Mouse (Mus musculus) layer of hippocampus, postnatal 25 days (tissue): ENCODE data around the gene Ebf4. TPM values are rescaled to one million over a fixed set of nuclear protein-coding genes. Genes with fewer than 3 reads are reported as not detected.

Experiments used
- DNase-seq, 2 experiments: peaks; one replicate each; pipeline ENCODE4 v3.0.0; 2022; ENCODE audit warnings: mixed read lengths in 2 of 2, low spot score in 1 of 2; ENCODE audit errors: extremely low spot score in 1 of 2
- total RNA-seq, 2 experiments: library from RNA; stranded (reverse); gene quantifications; 2 replicates each; pipeline ENCODE4 v1.2.3; 2021

Gene Ebf4
- total RNA-seq, 2 experiments from 2014 or later, result 9.3 to 13.6 TPM

GRCm38 (mm10) chr2:130294218-130294935, 592 bp upstream of the Ebf4 start:
- DNase-seq, result no peak

DNA sequence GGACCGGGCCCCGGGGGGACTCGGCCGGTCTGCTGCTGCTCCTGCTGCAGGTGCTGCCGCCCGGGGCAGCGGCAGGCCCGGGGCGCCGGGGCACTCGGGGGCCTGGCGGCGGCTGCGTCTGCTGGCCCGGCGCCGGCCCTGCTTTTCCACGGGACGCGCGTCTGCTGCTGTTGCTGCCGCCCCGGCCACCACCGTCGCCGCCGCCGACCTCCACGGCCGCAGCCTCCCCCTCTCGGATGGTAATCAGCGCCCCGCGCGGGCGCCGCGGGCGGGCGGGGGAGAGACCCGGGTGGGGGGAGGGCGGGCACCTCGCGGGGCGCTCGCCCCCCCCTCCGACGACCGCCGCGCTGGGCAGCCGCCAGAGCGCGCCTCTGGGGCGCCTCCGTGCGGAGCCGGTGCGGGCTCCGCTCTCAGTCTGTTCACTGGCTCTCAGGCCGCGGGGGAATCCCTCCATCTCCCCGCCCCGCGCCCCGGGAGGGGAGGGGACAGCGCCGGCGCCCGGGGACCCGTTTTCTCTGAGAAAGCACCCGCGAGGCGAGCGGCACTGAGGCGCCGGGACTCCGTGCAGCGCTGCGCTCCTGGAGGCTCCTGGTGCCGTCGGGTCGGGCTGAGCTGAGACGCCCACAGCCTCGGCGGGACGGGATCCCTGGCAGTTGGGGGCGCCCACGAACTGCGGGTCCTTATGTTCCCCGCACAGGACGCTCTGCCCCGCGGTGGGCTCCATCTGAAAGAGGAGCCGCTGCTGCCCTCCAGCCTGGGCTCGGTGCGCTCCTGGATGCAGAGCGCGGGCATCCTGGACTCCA, 563 bp downstream of the Ebf4 start:
- DNase-seq, result peak; percentile 43 to 60

DNA sequence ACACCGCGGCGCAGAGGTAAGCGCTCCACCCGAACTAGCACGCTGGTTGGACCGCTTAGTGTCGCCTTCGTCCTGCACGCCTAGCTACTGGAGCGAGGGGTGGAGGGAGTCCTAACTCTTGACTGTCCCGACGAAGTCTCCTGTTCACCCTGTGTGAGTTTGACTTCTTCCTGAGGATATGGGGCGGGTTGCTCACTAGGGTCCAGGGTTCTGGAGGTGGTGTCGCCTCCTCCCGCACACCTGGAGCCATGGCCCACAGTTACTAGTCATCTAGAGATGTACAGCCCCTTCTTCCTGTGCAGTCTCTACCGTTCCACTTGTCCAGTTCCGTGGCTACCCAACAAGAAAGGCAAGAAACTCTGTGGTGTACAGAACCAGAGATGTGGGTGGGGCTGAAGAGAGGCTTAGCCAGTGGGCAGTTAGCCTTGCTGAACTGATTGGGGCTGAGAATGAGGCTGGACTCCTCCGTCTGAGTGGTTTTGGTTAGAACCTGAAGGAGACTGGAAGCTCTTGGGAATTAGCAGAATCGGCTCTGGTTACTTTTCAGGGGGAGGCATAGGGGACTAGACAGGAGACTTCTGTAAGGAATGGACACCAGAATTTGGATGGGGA, 1.3 kb downstream of the Ebf4 start:
- DNase-seq, result no peak

DNA sequence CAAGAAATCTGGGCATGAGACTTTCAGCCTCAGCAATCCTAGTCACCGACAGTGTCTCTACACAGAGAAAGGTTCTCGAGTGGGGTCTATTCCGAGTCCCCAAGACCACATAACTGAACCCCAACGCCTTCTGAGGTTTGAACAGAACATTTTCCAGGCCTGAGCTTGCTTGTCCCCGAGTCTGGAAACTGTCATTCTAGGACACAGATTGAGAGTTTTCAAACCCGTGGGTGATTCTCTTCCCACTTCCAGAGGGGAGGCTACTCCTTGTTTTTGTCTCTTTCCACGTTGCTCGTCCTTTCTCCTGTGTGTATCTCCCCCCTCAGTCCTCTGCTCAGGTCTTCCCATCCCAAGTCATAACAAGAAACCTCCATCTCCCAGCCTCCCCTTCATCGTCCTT, 2.6 kb downstream of the Ebf4 start:
- DNase-seq, result no peak

DNA sequence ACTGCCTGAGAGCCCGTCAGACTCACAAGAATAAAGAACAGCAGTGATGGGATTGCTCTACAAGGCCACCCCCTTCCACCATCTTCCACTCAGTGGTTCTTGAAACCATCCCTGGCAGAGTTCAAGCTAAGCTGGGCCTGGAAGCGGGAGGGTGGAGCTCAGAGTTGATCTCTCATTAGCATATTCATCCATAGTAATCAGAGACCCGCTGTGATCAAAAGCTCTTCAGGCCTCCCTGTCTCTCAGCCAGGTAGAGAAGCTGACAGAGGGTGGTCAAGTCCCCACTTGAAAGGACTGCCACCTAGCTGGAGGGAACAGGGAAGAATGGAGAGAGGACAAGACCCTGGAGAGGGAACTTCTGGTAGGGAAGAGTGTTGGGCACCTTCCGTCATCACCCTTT, 8.0 kb downstream of the Ebf4 start:
- DNase-seq, result no peak

DNA sequence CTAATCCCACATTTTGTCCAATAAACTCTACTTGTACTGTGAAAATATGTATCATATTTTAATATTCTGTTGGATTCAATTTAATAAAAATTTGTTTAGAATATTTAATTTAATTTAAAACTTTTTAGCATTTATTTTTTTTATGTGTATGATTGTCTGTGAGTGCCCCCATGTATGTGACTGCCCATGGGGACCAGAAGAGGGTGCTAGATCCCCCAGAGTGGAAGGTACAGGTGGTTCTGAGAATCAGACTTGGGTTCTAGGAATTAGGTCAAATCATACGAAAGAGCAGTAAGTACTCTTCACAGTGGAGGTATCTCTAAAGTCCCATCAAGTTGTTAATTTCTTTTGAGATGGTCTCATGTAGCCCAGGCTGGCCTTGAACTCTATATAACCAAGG, 32.1 kb downstream of the Ebf4 start:
- no peak for DNase-seq

- DNase-seq, result no peak
Observed at GRCm38 (mm10) chr2:130329502-130329901, 34.5 kb downstream of the Ebf4 start.

- DNase-seq, result no peak
Observed at GRCm38 (mm10) chr2:130335112-130335511, 40.1 kb downstream of the Ebf4 start.

DNA sequence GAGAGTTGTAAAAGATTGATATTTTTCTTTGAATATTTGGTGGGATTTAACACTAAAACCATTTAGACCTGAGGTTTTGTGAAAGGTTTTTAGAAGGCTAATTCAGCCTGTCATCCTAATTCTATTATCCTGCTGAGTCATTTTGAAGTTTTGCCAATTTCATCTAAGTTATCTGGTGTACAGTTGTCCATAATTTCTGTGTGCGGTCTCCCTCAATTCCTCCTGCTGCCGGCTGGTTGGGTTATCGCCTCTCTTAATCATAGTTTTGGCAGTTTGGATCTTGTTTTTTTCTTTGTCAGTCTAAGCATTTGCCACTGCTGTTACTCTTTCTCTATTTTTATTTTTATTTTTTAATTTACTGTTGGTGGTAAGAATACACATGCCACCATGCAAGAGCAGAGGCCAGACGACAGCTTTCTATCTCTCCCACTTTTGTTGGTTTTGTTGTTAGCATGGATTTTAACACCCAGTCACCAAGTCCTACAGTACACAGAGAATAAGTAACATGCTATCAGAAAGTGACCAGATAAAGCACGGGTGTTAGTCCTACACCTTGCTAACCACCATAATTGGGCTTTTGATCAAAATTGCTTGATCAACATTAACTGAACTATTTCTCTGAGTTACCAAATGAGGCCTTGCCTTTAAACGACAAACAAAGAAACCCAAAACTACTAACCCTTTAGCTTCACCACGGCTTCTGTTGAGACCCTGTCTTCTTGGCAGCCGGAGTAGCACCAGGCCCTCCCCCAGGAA, 45.7 kb downstream of the Ebf4 start:
- DNase-seq, result no peak

GRCm38 (mm10) chr2:130341220-130341580, 46.2 kb downstream of the Ebf4 start:
- no peak for DNase-seq

GRCm38 (mm10) chr2:130350376-130350775, 55.4 kb downstream of the Ebf4 start:
- DNase-seq, result no peak

GRCm38 (mm10) chr2:130351758-130352339, 56.9 kb downstream of the Ebf4 start:
- DNase-seq, result peak in 1 of 2 experiments; percentile 27

GRCm38 (mm10) chr2:130353411-130353810, 58.4 kb downstream of the Ebf4 start:
- DNase-seq, result no peak

- DNase-seq, result no peak
Observed at GRCm38 (mm10) chr2:130353889-130354288, 58.9 kb downstream of the Ebf4 start.

DNA sequence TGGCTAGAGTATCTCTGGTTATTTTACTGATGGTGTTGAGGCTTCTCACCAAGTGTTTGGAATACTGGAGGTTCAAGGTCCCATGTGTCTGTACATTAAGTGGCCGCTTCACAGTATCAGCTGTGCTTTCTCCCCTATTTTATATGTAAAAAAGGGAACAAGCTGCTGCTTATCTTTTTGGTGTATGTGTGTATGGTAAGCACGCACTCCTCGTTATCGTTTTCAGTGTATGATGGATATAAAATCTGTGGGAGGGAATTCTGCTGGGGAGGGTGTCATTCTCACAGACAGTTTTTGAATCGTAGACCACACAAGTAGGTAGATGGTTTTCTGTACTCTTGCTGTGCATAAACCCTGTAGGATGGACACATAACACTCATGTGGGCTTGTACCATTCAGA, 62.6 kb downstream of the Ebf4 start:
- no peak for DNase-seq

DNA sequence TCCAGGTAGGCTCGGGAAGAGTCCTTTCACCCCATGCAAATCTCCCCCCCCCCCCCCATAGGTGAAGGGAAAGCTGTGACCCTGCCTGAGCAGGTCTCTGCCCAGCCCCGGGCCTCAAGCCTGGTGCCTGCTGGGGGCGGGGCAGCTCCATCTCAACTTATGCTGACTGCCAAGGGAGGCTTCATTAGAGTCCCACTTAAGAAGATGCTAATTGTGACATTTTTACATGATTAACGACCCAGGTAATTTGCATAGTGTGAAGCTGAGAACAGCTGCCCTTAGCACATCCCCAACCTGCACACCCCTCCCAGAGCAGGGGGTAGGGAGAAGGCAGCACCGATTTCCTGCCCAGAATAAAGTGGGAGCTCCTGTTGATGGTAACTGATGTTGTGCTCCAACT, 63.9 kb downstream of the Ebf4 start:
- no peak for DNase-seq

DNA sequence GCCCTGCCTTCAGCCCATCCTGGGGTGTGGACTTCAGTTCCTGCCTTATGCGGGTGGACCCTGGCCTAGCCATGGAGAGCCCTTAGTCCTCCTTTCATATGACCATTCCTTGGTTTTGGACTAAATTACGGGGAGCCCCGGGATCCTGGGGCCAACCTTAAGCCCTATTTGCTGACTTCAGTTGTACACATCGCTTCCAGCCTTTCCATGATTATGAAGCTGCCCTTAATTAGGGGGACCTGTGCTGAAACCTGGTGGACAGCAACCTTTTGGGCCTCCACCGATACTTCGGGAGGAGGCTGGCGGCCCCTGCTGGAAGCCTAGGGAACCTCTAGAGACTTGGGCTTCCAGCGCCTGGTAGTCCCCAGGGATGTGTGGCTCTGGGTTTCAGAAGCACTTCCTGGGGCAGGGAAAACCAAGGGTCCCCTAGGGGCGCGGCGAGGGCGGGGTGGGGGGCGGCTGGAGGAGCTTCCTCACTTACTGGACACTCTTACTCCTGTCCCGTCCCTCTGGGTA, 67.6 kb downstream of the Ebf4 start:
- DNase-seq, result peak; percentile 57 to 73

GRCm38 (mm10) chr2:130365211-130366094, 70.5 kb downstream of the Ebf4 start:
- DNase-seq, result no peak

DNA sequence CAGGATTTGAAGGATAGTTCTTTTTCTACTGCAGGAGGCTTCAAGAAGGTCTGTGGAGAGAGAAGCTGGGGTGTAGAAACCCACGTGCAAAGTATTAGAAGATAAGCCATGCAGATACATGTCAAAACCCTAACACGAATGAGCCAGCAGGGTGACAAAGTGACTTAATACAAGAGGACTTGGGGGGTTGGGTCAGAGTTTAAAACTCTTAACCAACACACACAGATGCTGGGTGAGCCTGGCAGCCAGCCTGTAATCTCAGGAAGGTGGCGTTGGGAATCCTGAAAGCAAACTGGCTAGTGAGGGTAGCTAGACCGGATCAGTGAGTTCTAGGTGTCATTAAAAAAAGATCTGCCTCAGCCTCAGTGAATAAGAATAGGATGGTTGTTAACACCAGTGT, 72.4 kb downstream of the Ebf4 start:
- DNase-seq, result no peak
